Mouse (Mus musculus): ENCODE results near the gene Olfr164. TPM values are rescaled to one million over a fixed set of nuclear protein-coding genes. Genes with fewer than 3 reads are reported as not detected.

The Olfr164 gene
- total RNA-seq (2021) = not detected
- long read RNA-seq, experiment 1 = 0 reads
- long read RNA-seq, experiment 2 = 0 reads

DNA sequence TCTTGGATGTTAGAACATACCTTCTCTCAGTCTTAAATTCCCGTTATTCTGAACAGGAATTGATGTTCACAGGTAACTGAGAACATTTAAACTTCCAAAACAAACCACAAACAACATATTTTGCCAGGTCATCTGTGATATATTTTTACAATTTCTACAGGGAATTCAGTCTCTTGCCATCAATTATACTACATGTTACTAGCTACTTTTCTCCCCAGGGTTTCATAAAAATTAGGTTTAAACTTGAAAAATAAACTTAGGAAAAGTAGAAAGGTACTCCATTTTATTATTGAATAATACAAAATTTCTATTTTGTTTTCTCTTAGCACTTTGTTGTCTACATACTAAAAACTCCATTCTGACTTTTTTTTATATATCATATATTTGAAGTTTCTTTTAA is at the start of gene Olfr164:
Olfr164 (minus strand) TSS at position 101 of the 400 bp plus-strand sequence.
- DNase-seq = no peak
- H3K27ac ChIP-seq = no peak within 1 kb of the TSS
- intact Hi-C loops (cut with DNase I) = no loop called here
- no peak within 1 kb of the TSS for H3K4me3 ChIP-seq
- TF ChIP-seq CTCF (IDR thresholded peaks at IDR 0.05) = no peak

DNA sequence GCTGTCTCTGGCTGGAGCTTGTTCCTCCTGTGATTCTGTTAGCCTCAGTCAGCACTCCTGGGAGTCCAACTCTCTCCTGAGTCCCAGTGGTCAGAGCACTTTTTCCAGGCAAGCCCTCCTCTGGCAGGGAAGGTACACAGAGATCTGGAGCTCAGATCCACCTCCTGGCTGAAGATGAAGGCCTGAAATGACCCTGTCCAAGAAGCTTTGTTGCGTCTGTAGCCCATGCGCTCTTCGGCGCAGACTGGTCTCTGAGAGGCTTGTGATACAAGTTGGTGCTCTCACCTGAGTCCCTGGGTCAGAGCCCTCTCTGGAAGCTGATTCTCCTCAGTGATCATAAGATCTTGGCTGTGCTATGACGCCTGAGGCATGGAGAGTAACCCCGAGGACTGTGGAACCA is 35.2 kb upstream of the Olfr164 start:
- TF ChIP-seq CTCF (IDR thresholded peaks at IDR 0.05) = no peak
- DNase-seq = no peak
- intact Hi-C loops (cut with DNase I) = no loop called here

DNA sequence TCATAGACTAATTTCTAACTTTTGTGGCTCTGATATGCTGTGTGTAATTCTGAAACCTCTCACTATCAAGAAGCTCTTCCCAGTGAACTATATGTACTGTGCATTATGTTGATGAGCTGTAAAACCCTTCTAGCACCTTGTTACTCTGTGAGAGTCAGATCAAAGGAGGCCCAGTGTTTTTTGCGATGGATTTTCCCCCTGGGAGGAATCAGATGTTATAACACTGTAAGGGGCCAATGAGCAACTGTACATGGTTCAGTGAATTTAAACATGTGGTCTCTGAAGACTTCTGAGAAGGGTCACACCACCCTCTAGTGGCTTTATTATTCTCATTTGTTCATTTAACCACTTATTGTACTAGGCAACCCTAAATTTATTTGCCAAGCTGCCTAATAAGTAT is 50.6 kb downstream of the Olfr164 start:
- Histone ChIP-seq H3K27ac (no peak overlapping the region), H3K4me3 (no peak overlapping the region)
- no peak for DNase-seq
- TF ChIP-seq CTCF (IDR thresholded peaks at IDR 0.05) = no peak
- intact Hi-C loops (cut with DNase I) = no loop called here

More for the DNA sequence above, 35.2 kb upstream of the Olfr164 start:
- H3K27ac ChIP-seq = no peak overlapping the region
- H3K4me3 ChIP-seq = no peak overlapping the region

DNA sequence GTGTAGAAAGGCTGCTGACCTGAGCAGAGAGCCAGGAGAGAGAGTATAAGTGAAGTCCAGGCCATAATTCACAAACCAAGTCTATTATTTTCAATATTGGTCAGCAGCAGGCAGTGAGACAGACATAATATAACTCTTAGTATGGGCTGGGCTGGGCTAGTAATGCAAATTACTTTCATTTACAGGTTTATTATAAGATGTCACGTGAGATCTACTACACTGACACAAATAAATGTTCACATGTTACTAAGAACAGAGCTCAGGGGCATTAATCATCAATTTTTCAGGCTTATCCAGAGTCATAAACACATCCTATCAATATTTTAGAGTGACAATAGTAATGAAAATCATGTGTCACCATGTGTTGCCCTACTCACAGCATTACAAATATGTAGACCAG is 53.1 kb downstream of the Olfr164 start:
- TF ChIP-seq CTCF (IDR thresholded peaks at IDR 0.05) = no peak
- Histone ChIP-seq H3K4me3 (no peak overlapping the region), H3K27ac (no peak overlapping the region)
- intact Hi-C loops (cut with DNase I) = no loop called here
- DNase-seq = no peak

DNA sequence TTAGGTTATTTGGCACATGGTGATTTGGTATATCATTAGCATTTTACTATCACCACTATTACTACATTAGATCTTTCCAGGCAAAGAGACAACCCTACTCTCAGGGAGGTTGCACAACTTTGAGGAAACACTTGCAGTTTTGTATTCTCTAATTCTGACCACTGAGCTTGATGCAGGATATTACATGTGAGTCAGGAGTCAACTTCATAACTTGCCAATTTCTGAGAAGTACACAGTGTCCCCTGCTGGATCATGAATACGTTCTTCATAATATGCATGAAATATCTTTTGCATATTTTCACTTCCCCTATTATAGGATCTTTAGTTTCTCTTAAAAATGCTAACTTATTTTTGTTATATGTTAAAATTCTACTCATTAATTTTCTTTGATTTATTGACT is 68.0 kb downstream of the Olfr164 start:
- no peak overlapping the region for H3K4me3 ChIP-seq
- H3K27ac ChIP-seq = no peak overlapping the region
- intact Hi-C loops (cut with DNase I) = no loop called here
- no peak for DNase-seq
- no peak for TF ChIP-seq CTCF (IDR thresholded peaks at IDR 0.05)

DNA sequence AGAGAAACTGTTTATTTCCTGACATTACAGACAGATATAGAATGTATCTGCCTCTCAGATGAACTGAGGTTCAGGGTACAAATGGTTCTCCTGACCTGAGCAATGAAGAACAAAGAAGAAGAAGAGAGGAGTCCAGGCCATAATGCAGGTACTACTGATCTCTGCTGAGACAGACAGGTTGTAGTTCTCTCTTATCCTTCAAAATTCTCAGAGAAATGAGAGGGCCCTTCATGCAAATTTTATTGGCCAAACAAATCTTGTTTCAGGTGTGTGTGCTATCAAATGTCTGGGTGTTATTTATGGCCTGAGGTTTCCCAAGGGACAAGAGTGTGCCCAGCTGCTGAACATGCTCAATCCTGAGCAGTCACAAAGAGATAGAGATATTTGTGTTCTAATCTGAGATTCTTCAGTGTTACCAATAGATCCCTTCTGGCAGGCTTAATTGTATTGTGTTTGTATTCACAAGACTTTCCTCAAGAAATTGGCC is 72.3 kb downstream of the Olfr164 start:
- Histone ChIP-seq H3K27ac (no peak overlapping the region), H3K4me3 (no peak overlapping the region)
- intact Hi-C loops (cut with DNase I) = no loop called here
- no peak for DNase-seq
- TF ChIP-seq CTCF (IDR thresholded peaks at IDR 0.05) = no peak

DNA sequence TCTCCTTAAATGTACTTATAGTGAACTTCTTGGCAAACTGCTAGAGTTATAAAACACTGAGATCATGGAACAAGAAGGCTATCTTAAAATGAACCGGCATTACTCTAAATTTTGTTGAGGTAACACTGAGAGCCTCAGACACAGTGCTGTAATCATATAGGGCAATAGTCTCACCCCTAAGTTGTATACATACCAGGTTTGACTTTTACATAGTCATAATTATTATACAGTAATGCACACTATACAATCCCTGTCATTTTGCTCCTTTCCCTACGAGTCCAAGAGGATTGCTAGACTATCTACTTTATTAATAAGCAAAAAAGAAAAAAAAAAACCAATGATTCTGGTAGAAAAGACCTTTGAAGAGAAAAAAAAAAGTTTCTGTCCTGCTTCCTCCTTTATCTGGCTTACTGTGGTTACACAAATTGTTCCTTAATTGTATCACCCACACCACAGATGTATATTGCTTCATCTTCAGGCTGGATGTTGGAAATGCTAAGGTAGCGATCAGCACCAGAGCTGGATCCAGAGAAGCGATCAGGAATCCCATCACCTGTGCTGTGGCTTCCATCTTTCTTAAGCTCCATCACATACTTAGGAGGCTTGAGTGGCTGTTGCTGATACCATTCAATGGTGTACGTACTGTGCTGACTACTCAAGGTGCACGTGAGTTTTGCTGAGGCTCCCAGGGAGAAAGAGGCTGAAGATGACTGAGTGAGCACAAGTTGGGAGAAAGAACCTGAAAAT is 72.9 kb downstream of the Olfr164 start:
- intact Hi-C loops (cut with DNase I) = no loop called here
- TF ChIP-seq CTCF (IDR thresholded peaks at IDR 0.05) = no peak
- H3K27ac ChIP-seq = no peak overlapping the region
- H3K4me3 ChIP-seq = no peak overlapping the region
- DNase-seq = no peak

DNA sequence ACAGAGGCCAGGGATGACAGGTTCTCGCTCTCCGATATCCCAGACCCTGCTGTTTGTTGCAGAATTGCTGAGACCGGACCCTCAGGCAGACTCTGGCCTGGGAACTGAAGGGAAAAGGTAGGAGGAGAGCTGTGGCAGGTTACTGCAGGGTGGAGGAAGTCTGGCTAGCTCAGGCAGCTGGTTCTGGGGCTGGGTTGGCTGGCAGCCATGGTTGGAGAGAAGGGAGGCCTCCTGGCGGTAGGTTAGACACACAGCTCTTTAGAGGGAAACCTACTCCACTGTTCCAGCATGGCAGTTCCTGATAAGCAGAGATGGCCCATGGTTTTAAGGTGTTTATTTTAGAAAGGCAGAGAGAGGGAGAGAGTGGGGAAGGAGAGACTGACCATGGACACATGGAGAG is 77.1 kb downstream of the Olfr164 start:
- no peak for TF ChIP-seq CTCF (IDR thresholded peaks at IDR 0.05)
- DNase-seq = no peak
- intact Hi-C loops (cut with DNase I) = no loop called here
- no peak overlapping the region for H3K27ac ChIP-seq
- H3K4me3 ChIP-seq = no peak overlapping the region

Small RNA genes lying within 50 kb of the gene (microRNA-seq; reads per million reads assigned to microRNA genes)
- not detected for gene Gm23612

Other genes with a start within 250 kb of the Olfr164 start
- gene Olfr165, start 109.1 kb upstream of the Olfr164 start, total RNA-seq (2021) = not detected
- gene Olfr166, start 169.6 kb upstream of the Olfr164 start, total RNA-seq (2021) = not detected
- not detected for gene Olfr167, start 208.2 kb upstream of the Olfr164 start, total RNA-seq (2021)
- not detected for gene Olfr168, start 221.5 kb upstream of the Olfr164 start, total RNA-seq (2021)

All from gastrocnemius, adult 2 months (tissue).